Mouse (Mus musculus) embryonic facial prominence, embryonic 13.5 days (tissue): ENCODE measurements around the gene Calm2. TPM values are rescaled to one million over a fixed set of nuclear protein-coding genes. Genes with fewer than 3 reads are reported as not detected.

Experiments
- ATAC-seq: fragments of 200-750 bp; cut with Nextera tagmentation; 2 replicates; pipeline ENCODE4 v1.8.0; 2017; ENCODE audit warnings: low read depth; ENCODE audit not compliant: insufficient number of reproducible peaks, insufficient read depth, low FRiP score, low TSS enrichment
- H3K27ac ChIP-seq: fragments of 300-500 bp; sonication (generic); 2 replicates; pipeline ENCODE4 v1.5.1; 2015; ENCODE audit warnings: moderate library complexity, mild to moderate bottlenecking, inconsistent platforms
- H3K27me3 ChIP-seq: fragments of 300-500 bp; sonication (generic); 2 replicates; pipeline ENCODE4 v1.6.1; 2015; ENCODE audit warnings: mild to moderate bottlenecking, inconsistent platforms
- H3K36me3 ChIP-seq: fragments of 300-500 bp; sonication (generic); 2 replicates; pipeline ENCODE4 v1.6.1; 2015; ENCODE audit warnings: mild to moderate bottlenecking, inconsistent platforms
- H3K4me1 ChIP-seq: fragments of 300-500 bp; sonication (generic); 2 replicates; pipeline ENCODE4 v1.6.1; 2015; ENCODE audit warnings: inconsistent platforms
- H3K4me2 ChIP-seq: fragments of 300-500 bp; sonication (generic); 2 replicates; pipeline ENCODE4 v1.6.1; 2015; ENCODE audit warnings: moderate library complexity, mild to moderate bottlenecking, inconsistent platforms
- H3K4me3 ChIP-seq: fragments of 300-500 bp; sonication (generic); 2 replicates; pipeline ENCODE4 v1.5.1; 2015; ENCODE audit warnings: mild to moderate bottlenecking, inconsistent platforms
- H3K9ac ChIP-seq: fragments of 300-500 bp; sonication (generic); 2 replicates; pipeline ENCODE4 v1.6.1; 2015; ENCODE audit warnings: mild to moderate bottlenecking, inconsistent platforms
- H3K9me3 ChIP-seq: fragments of 300-500 bp; sonication (generic); 2 replicates; pipeline ENCODE4 v1.6.1; 2016; ENCODE audit warnings: inconsistent platforms
- WGBS: fragments of 180-500 bp; shearing (Covaris S2); methylation state at CpG from one replicate; pipeline ENCODE4 v1.1.7; 2015; ENCODE audit warnings: mixed read lengths; 5-methylcytosine and 5-hydroxymethylcytosine counted together
- polyA plus RNA-seq: library from polyadenylated mRNA; unstranded; fragments of >200 nt; fragmentation: Nextera tagmentation; extraction: Ambion mirVana; gene quantifications from 2 replicates; pipeline ENCODE4 v1.2.1, GENCODE M21; 2015

Calm2 gene
- polyA plus RNA-seq, 1 experiment from 2014 or later: 866 TPM

- no peak overlapping the region for H3K4me3 ChIP-seq
- no peak for ATAC-seq
- H3K4me1 ChIP-seq: 0 out of 2 replicates have a peak, but pooled peaks cover 3% of the 10 kb centered on the region
- WGBS: 98% methylated on average over 5 of the region's 5 CpGs
- H3K27ac ChIP-seq: no peak overlapping the region
- H3K27me3 ChIP-seq: no peaks in the 10 kb centered on the region
- no peaks in the 10 kb centered on the region for H3K9me3 ChIP-seq
- no peak overlapping the region for H3K4me2 ChIP-seq
- H3K36me3 ChIP-seq: peaks cover 58% of the 10 kb centered on the region
- H3K9ac ChIP-seq: no peak overlapping the region
These were observed 14.0 kb downstream of the Calm2 start for GRCm38 (mm10) chr17:87432743-87433142.

- no peaks in the 10 kb centered on the region for H3K9me3 ChIP-seq
- H3K36me3 ChIP-seq: peaks cover 61% of the 10 kb centered on the region
- no peak overlapping the region for H3K4me2 ChIP-seq
- H3K4me3 ChIP-seq: no peak overlapping the region
- no peak for ATAC-seq
- no peak overlapping the region for H3K9ac ChIP-seq
- 0 out of 2 replicates have a peak, but pooled peaks cover 3% of the 10 kb centered on the region for H3K4me1 ChIP-seq
- H3K27me3 ChIP-seq: no peaks in the 10 kb centered on the region
- H3K27ac ChIP-seq: no peak overlapping the region
These were observed 14.4 kb downstream of the Calm2 start for GRCm38 (mm10) chr17:87432314-87432713.

DNA sequence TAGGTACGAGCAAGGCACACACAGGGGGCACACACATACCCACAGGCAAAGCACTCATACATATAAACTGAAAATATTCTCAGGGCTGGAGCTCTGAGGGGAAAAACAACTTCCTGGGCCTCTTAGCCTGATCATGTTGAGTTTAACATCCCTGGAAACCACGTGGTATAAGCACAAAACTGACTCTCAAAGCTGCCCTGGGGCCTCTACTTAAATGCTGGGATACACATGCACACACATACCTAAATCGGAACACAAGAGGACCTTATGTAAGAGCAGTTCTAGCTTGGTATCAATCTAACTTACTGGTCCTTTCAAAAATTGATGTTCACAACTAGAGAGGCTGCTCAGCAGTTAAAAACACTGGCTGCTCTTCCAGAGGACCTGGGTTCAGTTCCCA, 17.3 kb downstream of the Calm2 start:
- H3K9ac ChIP-seq: no peak overlapping the region
- peaks cover 48% of the 10 kb centered on the region for H3K36me3 ChIP-seq
- 65% methylated on average over 3 of the region's 3 CpGs for WGBS
- H3K9me3 ChIP-seq: no peaks in the 10 kb centered on the region
- H3K27ac ChIP-seq: peak overlapping the region; percentile 13; the same call in 1 of the 2 replicates
- H3K4me3 ChIP-seq: no peak overlapping the region
- ATAC-seq: no peak
- no peaks in the 10 kb centered on the region for H3K27me3 ChIP-seq
- 0 out of 2 replicates have a peak, but pooled peaks cover 3% of the 10 kb centered on the region for H3K4me1 ChIP-seq
- H3K4me2 ChIP-seq: no peak overlapping the region

DNA sequence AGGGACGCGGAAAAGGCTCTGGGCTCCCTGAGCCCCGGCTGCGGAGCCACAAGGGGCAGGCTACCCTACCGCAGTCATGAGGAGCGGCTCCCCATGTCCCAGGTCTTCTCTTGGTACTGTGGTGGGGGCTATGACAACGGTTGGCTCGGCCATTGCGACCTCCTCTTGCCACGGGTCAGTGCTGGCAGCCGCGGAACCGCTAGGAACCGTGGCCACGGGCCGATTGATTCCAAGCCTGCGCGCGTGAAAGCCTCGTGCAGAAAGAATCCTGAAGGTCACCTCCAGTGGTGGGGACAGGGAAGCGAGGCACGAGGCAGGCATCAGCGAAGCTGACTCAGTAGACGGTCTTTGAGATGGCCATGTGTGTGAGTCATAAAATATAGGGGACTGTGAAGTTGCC, 19.2 kb downstream of the Calm2 start, which contains the start of gene Stpg4:
Gene Stpg4, minus strand, starts transcription at position 231 of the 400 bp plus-strand sequence.
- Histone ChIP-seq H3K27me3 (no peaks in the 10 kb centered on the region), H3K4me3 (no peak within 1 kb of the TSS), H3K9ac (no peak within 1 kb of the TSS), H3K36me3 (peaks cover 32% of the 10 kb centered on the region), H3K4me2 (0 out of 2 replicates have a peak within 1 kb of the TSS, but pooled peaks have one; percentile 7), H3K9me3 (no peaks in the 10 kb centered on the region), H3K4me1 (0 out of 2 replicates have a peak, but pooled peaks cover 3% of the 10 kb centered on the region), H3K27ac (peak within 1 kb of the TSS; percentile 60)
- whole genome bisulfite sequencing: 50% methylated on average over 24 of the region's 24 CpGs
- ATAC-seq: no peak

- Histone ChIP-seq H3K27me3 (no peaks in the 10 kb centered on the region), H3K27ac (no peak overlapping the region), H3K9ac (no peak overlapping the region), H3K4me1 (no peaks in the 10 kb centered on the region), H3K36me3 (no peaks in the 10 kb centered on the region), H3K4me2 (no peak overlapping the region), H3K4me3 (no peak overlapping the region), H3K9me3 (no peaks in the 10 kb centered on the region)
- WGBS: 67% methylated on average over 7 of the region's 7 CpGs
- no peak for ATAC-seq
These were observed 28.7 kb downstream of the Calm2 start for GRCm38 (mm10) chr17:87418082-87418481.

DNA sequence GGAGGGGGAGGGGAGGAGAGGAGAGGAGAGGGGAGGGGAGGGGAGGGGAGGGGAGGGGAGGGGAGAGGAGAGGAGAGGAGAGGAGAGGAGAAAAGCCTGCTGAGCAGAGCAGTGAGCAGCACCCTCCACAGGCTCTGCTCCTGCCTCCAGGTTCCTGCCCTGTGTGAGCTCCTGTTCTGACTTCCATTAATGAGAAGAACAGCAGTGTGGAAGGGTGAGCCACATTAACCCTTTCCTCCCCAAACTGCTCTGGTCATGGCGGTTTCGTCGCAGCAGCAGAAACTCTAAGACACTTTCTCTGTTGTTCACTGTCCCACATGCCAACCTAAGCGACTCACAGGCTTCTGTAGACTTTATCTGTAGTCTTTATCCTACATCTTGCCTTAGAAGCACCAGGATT, 40.1 kb downstream of the Calm2 start:
- H3K4me1 ChIP-seq: 0 out of 2 replicates have a peak, but pooled peaks cover 7% of the 10 kb centered on the region
- H3K4me3 ChIP-seq: no peak overlapping the region
- H3K27me3 ChIP-seq: no peaks in the 10 kb centered on the region
- H3K36me3 ChIP-seq: no peaks in the 10 kb centered on the region
- no peak for ATAC-seq
- no peaks in the 10 kb centered on the region for H3K9me3 ChIP-seq
- 72% methylated on average over 4 of the region's 4 CpGs for WGBS
- H3K4me2 ChIP-seq: no peak overlapping the region
- H3K27ac ChIP-seq: no peak overlapping the region
- no peak overlapping the region for H3K9ac ChIP-seq

DNA sequence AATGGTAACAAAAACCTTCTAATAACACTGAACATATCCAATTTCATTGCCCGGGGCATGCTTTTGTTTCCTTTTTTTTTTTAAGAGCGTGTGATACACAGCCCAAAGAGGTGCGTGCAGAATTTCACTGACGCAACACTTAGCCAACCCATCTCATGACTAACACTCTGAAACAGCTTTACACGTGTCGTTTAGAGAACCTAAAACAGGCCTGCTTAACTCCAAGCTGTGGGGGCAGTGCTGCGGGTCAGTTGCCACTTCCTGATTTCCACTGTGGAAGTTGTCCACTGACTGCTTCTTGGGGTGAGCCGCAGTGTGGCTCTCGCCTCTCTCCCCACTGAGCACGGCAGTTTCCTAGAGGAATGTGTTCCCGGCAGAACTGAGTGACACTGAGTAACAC, 41.2 kb downstream of the Calm2 start:
- H3K9me3 ChIP-seq: no peaks in the 10 kb centered on the region
- WGBS: 59% methylated on average over 11 of the region's 11 CpGs
- no peaks in the 10 kb centered on the region for H3K36me3 ChIP-seq
- no peak overlapping the region for H3K4me2 ChIP-seq
- no peak overlapping the region for H3K9ac ChIP-seq
- no peaks in the 10 kb centered on the region for H3K27me3 ChIP-seq
- no peak overlapping the region for H3K4me3 ChIP-seq
- H3K27ac ChIP-seq: no peak overlapping the region
- 0 out of 2 replicates have a peak, but pooled peaks cover 7% of the 10 kb centered on the region for H3K4me1 ChIP-seq
- no peak for ATAC-seq

DNA sequence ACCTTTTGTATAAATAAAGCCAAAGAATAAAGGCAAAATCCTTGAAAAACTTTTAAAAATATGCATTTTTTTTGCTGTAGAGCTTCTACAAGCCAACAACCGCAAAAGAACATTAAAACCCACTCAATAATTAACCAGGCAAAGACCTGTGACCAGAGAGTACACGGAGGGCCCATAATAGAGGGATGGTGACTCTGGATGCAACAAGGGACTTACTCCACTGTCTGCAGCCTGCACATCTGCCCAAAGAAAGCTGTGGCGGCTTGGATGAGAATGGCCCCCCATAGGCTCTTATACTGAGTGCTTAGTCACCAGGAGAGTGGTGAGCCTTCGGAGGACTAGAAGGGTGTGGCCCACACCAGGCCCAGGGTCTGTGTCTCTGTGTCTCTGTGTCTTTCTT, 43.3 kb downstream of the Calm2 start:
- Histone ChIP-seq H3K4me3 (no peak overlapping the region), H3K9ac (no peak overlapping the region), H3K4me2 (no peak overlapping the region), H3K27me3 (no peaks in the 10 kb centered on the region), H3K4me1 (0 out of 2 replicates have a peak, but pooled peaks cover 6% of the 10 kb centered on the region), H3K27ac (no peak overlapping the region), H3K9me3 (no peaks in the 10 kb centered on the region), H3K36me3 (no peaks in the 10 kb centered on the region)
- ATAC-seq: no peak
- 82% methylated on average over 4 of the region's 4 CpGs for WGBS

- Histone ChIP-seq H3K9ac (no peak overlapping the region), H3K4me3 (no peak overlapping the region), H3K27ac (no peak overlapping the region), H3K36me3 (no peaks in the 10 kb centered on the region), H3K9me3 (no peaks in the 10 kb centered on the region), H3K4me2 (no peak overlapping the region), H3K4me1 (no peaks in the 10 kb centered on the region), H3K27me3 (no peaks in the 10 kb centered on the region)
- WGBS: 88% methylated on average over 11 of the region's 11 CpGs
- ATAC-seq: no peak
These were observed 44.3 kb downstream of the Calm2 start for GRCm38 (mm10) chr17:87402444-87402843.

DNA sequence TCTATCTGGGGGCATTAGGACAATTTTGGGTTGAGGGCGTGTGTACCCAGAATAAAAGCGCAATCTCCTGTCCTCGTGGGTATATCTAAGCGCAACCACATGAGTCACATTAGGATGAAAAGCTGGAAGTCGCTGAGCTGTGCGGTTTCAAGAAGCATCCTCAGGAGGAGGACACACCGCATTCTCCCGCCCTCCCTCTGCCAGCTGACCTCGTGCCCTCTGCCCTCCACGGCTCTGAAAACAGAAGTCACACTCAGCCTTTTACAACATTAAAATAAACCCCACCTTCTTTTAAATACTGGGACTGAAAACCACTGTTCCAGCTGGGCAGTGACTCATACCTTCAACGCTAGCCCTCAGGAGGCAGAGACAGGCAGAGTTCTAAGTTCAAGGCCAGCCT, 49.6 kb downstream of the Calm2 start:
- WGBS: 62% methylated on average over 11 of the region's 11 CpGs
- Histone ChIP-seq H3K4me3 (no peak overlapping the region), H3K27ac (no peak overlapping the region), H3K36me3 (no peaks in the 10 kb centered on the region), H3K9me3 (no peaks in the 10 kb centered on the region), H3K4me1 (0 out of 2 replicates have a peak, but pooled peaks cover 8% of the 10 kb centered on the region), H3K27me3 (no peaks in the 10 kb centered on the region), H3K4me2 (no peak overlapping the region), H3K9ac (no peak overlapping the region)
- ATAC-seq: no peak

- Histone ChIP-seq H3K4me1 (0 out of 2 replicates have a peak, but pooled peaks cover 13% of the 10 kb centered on the region), H3K27ac (no peak overlapping the region), H3K9me3 (no peaks in the 10 kb centered on the region), H3K36me3 (no peaks in the 10 kb centered on the region), H3K4me2 (no peak overlapping the region), H3K4me3 (no peak overlapping the region), H3K9ac (no peak overlapping the region), H3K27me3 (peaks cover 4% of the 10 kb centered on the region; the same call in 1 of the 2 replicates)
- whole genome bisulfite sequencing: 72% methylated on average over 7 of the region's 7 CpGs
- ATAC-seq: no peak
These were observed 55.5 kb downstream of the Calm2 start for GRCm38 (mm10) chr17:87391242-87391641.

GRCm38 (mm10) chr17:87387068-87387467, 59.7 kb downstream of the Calm2 start:
- Histone ChIP-seq H3K36me3 (no peaks in the 10 kb centered on the region), H3K9ac (no peak overlapping the region), H3K9me3 (no peaks in the 10 kb centered on the region), H3K4me3 (no peak overlapping the region), H3K27me3 (peaks cover 4% of the 10 kb centered on the region; the same call in 1 of the 2 replicates), H3K4me2 (no peak overlapping the region), H3K27ac (no peak overlapping the region), H3K4me1 (peaks cover 10% of the 10 kb centered on the region; the same call in 1 of the 2 replicates)
- WGBS: 51% methylated on average over 5 of the region's 5 CpGs
- ATAC-seq: no peak
